12 mouse cellular contexts compared by ENCODE assay signal in the genomic region with DNA sequence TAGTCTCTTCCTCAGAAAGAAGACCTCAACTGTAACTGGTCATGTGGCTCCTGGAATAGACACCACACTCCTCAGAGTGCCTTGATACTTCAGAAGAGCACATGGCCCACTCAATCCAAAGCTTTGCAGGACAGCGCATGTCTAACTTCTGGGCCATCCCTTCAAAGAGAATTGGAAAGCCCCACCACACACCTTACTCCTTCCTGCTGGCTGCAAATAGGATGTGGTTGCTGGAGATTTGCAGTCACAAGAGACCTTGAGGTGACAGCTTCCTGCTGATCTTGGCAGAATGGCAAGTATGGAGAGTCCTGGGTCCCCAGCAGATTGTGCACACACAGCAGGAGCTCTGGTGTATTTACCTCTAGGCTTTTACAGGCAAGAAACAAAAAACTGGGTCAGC.
DNase-seq lines count a peak whose midpoint lies in the region; ATAC-seq and TF ChIP-seq lines count a peak whose summit lies in the region.
"Had no signal": no experiment of that assay in that cellular context is flagged by ENCODE, and none has a peak within 500 bp of the region (broad histone marks: within the 10 kb centered on the region; RNA-seq: fewer than 3 reads in every experiment).

No protein-coding gene starts in this region.

- H3K4me1 ChIP-seq in thymus, adult 2 months (replicated peaks; ENCODE audit: control insufficient read depth, insufficient read depth, low read length), result peaks cover 3% of the 10 kb centered on the region; the same call in 1 of the 2 replicates
- H3K4me1 ChIP-seq in heart, adult 2 months (ENCODE audit: control insufficient read depth, insufficient read depth, low read length), result peaks cover 3% of the 10 kb centered on the region; the same call in 1 of the 2 replicates

- ATAC-seq in inflammation-experienced regulatory T-cells, adult 6 months, result peak; percentile 95
- ATAC-seq: hindbrain, embryonic 16.5 days had no signal

- no peak overlapping the region for H3K27ac ChIP-seq in thymus, adult 2 months (ENCODE audit: control insufficient read depth, insufficient read depth, low read length)
- no peak overlapping the region for H3K27ac ChIP-seq in heart, adult 2 months

- DNase-seq in cerebellum, adult 9-10 months, result peak; percentile 4
- no peak for DNase-seq in cerebellum, postnatal 10 days
- DNase-seq in thymus, adult 2 months, result peak; percentile 6
- no peak for DNase-seq in thymus, adult 18-20 months
- no peak for DNase-seq in layer of hippocampus, adult 9-10 months (ENCODE audit: low spot score)
- DNase-seq in urinary bladder, adult 2 months (ENCODE audit: low spot score), result no peak
- DNase-seq in heart, adult 2 months, result no peak
- DNase-seq: cerebellum, adult 11 months; right cerebral cortex, postnatal 14 days had no signal

- H3K79me2 ChIP-seq in heart, adult 2 months (replicated peaks; ENCODE audit: control insufficient read depth, insufficient read depth, low read length), result no peaks in the 10 kb centered on the region

- TF ChIP-seq CTCF in thymus, adult 2 months (IDR thresholded peaks at IDR 0.05; ENCODE audit: borderline replicate concordance, control insufficient read depth, extremely low read depth, insufficient read depth, low read length, poor library complexity), result no peak
- no peak for TF ChIP-seq CTCF in heart, adult 2 months (IDR thresholded peaks at IDR 0.05)

- no peak for TF ChIP-seq POLR2A in thymus, adult 2 months (IDR thresholded peaks at IDR 0.05; ENCODE audit: control insufficient read depth, extremely low read depth, insufficient read depth, low read length, poor library complexity)
- no peak for TF ChIP-seq POLR2A in heart, adult 2 months (IDR thresholded peaks at IDR 0.05; ENCODE audit: insufficient read depth, low read depth, low read length)

- H3K36me3 ChIP-seq in thymus, adult 2 months (ENCODE audit: control insufficient read depth, insufficient read depth, low read length), result no peaks in the 10 kb centered on the region
- H3K36me3 ChIP-seq in heart, adult 2 months (ENCODE audit: control insufficient read depth, insufficient read depth, low read length), result no peaks in the 10 kb centered on the region

- intact Hi-C loops in heart, adult 2 months (cut with DNase I), result no loop called here

- TF ChIP-seq EP300 in heart, adult 2 months (IDR thresholded peaks at IDR 0.05; ENCODE audit: insufficient read depth, low read depth, low read length), result no peak

- H3K4me3 ChIP-seq in thymus, adult 2 months (ENCODE audit: control insufficient read depth, insufficient read depth, low read length), result no peak overlapping the region
- no peak overlapping the region for H3K4me3 ChIP-seq in heart, adult 2 months
- H3K4me3 ChIP-seq: erythroblast, embryonic 14.5 days had no signal

- 10% methylated on average over 1 of the region's 1 CpGs for WGBS in thymus, adult 2 months
- 59% methylated on average over 1 of the region's 1 CpGs for WGBS in heart, adult 2 months

- no peaks in the 10 kb centered on the region for H3K27me3 ChIP-seq in thymus, adult 2 months (ENCODE audit: control insufficient read depth, insufficient read depth, low read length)
- no peaks in the 10 kb centered on the region for H3K27me3 ChIP-seq in heart, adult 2 months (ENCODE audit: control insufficient read depth, insufficient read depth, low read length)

- H3K9ac ChIP-seq in heart, adult 2 months (ENCODE audit: low read depth, low read length), result no peak overlapping the region

Comparison
In these comparisons a context has a peak if more than half of its experiments do, and no peak if none do; other contexts are left out.
1. DNase-seq: peak in cerebellum, adult 9-10 months (single experiment) and thymus, adult 2 months (single experiment); none in cerebellum, postnatal 10 days (0 of 2), thymus, adult 18-20 months (0 of 2), layer of hippocampus, adult 9-10 months (single experiment), urinary bladder, adult 2 months (single experiment) and heart, adult 2 months (0 of 2).